Mouse (Mus musculus) heart, adult 2 months (tissue): ENCODE measurements around the gene Nanos3. TPM values are rescaled to one million over a fixed set of nuclear protein-coding genes. Genes with fewer than 3 reads are reported as not detected.

Experiments used
- DNase-seq, 2 experiments: peaks; one replicate each; pipeline ENCODE4 v3.0.0; 2021
- H3K27ac ChIP-seq: fragments of 200-600 bp; 2 replicates; pipeline ENCODE4 v1.8.1; 2022
- H3K27me3 ChIP-seq: fragments of 200-500 bp; 2 replicates; pipeline ENCODE4 v1.6.1; 2012; ENCODE audit warnings: mild to moderate bottlenecking, low read length, inconsistent platforms, mixed read lengths; ENCODE audit not compliant: control insufficient read depth, insufficient read depth
- H3K36me3 ChIP-seq: fragments of 200-500 bp; 2 replicates; pipeline ENCODE4 v1.6.1; 2012; ENCODE audit warnings: low read length, inconsistent platforms; ENCODE audit not compliant: control insufficient read depth, insufficient read depth
- H3K4me1 ChIP-seq: fragments of 200-500 bp; 2 replicates; pipeline ENCODE4 v1.6.1; 2011; ENCODE audit warnings: low read length; ENCODE audit not compliant: control insufficient read depth, insufficient read depth
- H3K4me3 ChIP-seq: fragments of 200-600 bp; 2 replicates; pipeline ENCODE4 v1.8.1; 2022
- H3K79me2 ChIP-seq: fragments of 200-500 bp; replicated peaks from 2 replicates; pipeline ENCODE4 v1.6.1; 2012; ENCODE audit warnings: mild to moderate bottlenecking, inconsistent platforms, low read length, moderate library complexity, mixed read lengths; ENCODE audit not compliant: control insufficient read depth, insufficient read depth
- H3K9ac ChIP-seq: fragments of 200-500 bp; 2 replicates; pipeline ENCODE4 v1.6.1; 2012; ENCODE audit warnings: low read depth, mild to moderate bottlenecking, control low read depth, inconsistent platforms, low read length, mixed read lengths
- CTCF ChIP-seq: fragments of 200-600 bp; IDR thresholded peaks from 2 replicates; pipeline ENCODE4 v1.8.1; 2022; ENCODE audit warnings: antibody characterized with exemption, mild to moderate bottlenecking, moderate library complexity
- EP300 ChIP-seq: fragments of 200-500 bp; IDR thresholded peaks from 2 replicates; pipeline ENCODE4 v1.6.1; 2011; ENCODE audit warnings: low read depth, low read length, control low read depth; ENCODE audit not compliant: insufficient read depth
- POLR2A ChIP-seq: fragments of 200-500 bp; IDR thresholded peaks from 2 replicates; pipeline ENCODE4 v1.6.1; 2011; ENCODE audit warnings: mild to moderate bottlenecking, low read depth, low read length, control low read depth; ENCODE audit not compliant: insufficient read depth
- WGBS: fragments of 180-500 bp; shearing (Covaris S2); methylation state at CpG from one replicate; pipeline ENCODE4 v1.1.7; 2018; 5-methylcytosine and 5-hydroxymethylcytosine counted together
- intact Hi-C: fragments of 180-260 bp; cut with DNase I; formaldehyde crosslinking; loops from one replicate; pipeline ENCODE4 v1.15.1; 2025
- polyA plus RNA-seq: library from polyadenylated mRNA; depleted of rRNA; stranded (reverse); fragments of >200 nt; gene quantifications from 2 replicates; pipeline ENCODE4 v1.2.3, GENCODE M21; 2012
- total RNA-seq, 2 experiments: library from RNA; stranded (reverse); gene quantifications; 2 replicates each; pipeline ENCODE4 v1.2.3; 2021

Nanos3 gene
- total and polyA plus RNA-seq, 3 experiments = 0.61 to 1.9 TPM; not detected in 1

DNA sequence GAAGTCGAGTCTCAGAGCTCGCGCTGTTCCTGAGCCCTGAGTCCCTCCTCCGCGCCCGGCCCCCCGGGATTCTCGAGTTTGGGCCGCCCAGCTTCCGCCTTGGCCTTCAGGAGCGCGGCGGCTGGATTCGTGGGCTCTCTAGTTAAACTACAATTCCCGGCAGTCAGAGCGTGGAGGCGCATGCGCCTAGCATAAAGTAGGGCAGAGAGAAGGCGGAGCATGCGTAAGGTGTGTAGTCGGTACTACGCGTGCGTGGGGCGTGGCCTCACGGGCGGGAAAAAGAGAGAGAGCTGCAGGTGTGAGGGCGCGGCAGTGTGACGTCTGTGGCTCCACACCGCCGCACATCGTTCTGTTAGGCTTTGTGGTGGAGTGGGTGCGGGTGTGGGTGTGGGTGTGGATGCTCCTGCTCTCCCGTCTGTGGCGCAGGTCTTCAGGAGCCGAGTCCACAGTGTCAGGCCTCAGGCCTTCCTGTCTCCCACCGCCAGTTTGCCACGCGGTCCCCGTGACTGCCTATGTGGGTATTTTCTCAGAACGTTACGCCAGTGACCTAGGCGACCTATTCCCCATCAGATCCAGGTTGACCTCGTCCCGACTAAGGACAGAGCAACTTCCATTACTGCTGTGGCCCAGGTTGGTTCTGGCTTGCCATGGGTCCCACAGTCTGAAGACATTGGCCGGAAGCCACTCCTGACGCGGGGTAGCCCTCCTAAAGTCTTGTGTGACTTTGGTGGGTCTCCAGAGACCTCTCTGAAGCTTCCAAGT, 37.1 kb downstream of the Nanos3 start, which contains the start of the genes Cc2d1a and 4930432K21Rik:
Gene Cc2d1a, minus strand, starts transcription at position 168 of the 762 bp plus-strand sequence.
Gene 4930432K21Rik, plus strand, starts transcription at position 257 of the 762 bp plus-strand sequence.
- TF ChIP-seq EP300 (0 out of 2 replicates have a peak, but pooled peaks have one; percentile 7), POLR2A (peak; percentile 76), CTCF (no peak)
- H3K4me1 ChIP-seq = peaks cover 6% of the 10 kb centered on the region
- no peaks in the 10 kb centered on the region for H3K27me3 ChIP-seq
- H3K27ac ChIP-seq = peak within 1 kb of the TSS; percentile 81
- WGBS = 15% methylated on average over 49 of the region's 49 CpGs
- H3K9ac ChIP-seq = peak within 1 kb of the TSS; percentile 79
- intact Hi-C loops = loop anchor here (1.0 to 5.0 kb wide), 3 partner anchors 33 to 81 kb away; partner anchors contain the start of genes Dcaf15, Gm10643 and Rfx1
- peak within 1 kb of the TSS; percentile 75 for H3K4me3 ChIP-seq
- H3K36me3 ChIP-seq = no peaks in the 10 kb centered on the region
- peak; percentile 92 to 95 for DNase-seq
- no peaks in the 10 kb centered on the region for H3K79me2 ChIP-seq

DNA sequence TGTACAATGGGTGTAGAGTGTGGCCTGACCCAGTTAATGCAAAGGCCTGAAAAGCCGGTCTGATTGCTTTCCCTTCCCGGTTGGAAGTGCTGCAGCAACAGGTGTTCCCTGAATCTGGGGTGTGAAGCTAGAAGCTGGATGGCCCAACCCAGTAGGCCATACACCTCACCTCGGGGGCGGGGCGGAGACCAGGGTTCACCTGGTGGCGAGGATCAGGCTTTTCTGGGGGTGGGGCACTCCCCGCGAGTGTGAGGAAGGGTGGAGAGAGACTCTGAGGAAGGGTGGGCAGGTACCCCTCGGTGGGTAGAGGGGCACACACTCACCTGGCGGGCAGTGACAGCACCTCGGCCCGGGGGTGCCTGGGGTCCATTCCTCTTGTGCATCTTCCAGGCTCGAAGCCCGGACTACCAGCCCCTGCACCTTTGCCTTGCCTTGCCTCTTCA, 37.7 kb downstream of the Nanos3 start:
- peak overlapping the region; percentile 81 for H3K27ac ChIP-seq
- no peak for DNase-seq
- H3K4me3 ChIP-seq = peak overlapping the region; percentile 75
- no peaks in the 10 kb centered on the region for H3K79me2 ChIP-seq
- H3K4me1 ChIP-seq = peaks cover 6% of the 10 kb centered on the region
- peak overlapping the region; percentile 79 for H3K9ac ChIP-seq
- TF ChIP-seq POLR2A = no peak
- no peak for TF ChIP-seq EP300
- no peak for TF ChIP-seq CTCF
- H3K36me3 ChIP-seq = no peaks in the 10 kb centered on the region
- H3K27me3 ChIP-seq = no peaks in the 10 kb centered on the region
- intact Hi-C loops = loop anchor here (1.0 to 5.0 kb wide), 2 partner anchors 43 to 80 kb away; partner anchors contain the start of genes Dcaf15, Gm10643 and Rfx1
- WGBS = 7% methylated on average over 14 of the region's 14 CpGs

DNA sequence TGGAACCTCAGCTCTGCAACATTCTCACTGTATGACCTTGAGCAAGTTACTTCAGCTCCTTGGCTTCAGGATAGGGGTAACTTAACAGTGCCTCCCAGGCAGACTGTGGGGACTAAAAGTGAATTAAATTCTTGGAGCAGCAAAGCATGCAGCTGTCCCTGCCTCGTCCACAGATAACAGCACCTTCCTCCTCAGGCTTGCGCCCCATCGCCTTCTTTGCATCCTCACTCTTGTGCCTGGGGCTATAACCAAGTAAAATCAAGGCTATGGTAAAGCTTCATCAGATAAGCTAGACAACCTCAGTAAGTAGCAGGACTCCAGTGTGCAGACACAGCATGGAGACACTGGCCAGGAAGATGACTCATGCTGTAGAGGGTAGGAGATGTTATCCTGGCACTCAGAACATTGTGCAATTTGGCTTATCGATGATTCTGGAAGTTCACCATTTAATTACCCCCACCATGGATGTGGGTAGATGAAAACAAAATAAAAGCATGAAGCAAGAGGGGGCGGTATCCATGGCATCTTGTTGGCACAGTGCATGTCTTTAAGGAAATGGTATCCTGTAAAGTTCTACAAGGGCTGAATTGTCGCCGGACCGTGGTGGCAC, 40.3 kb downstream of the Nanos3 start:
- Histone ChIP-seq H3K27me3 (no peaks in the 10 kb centered on the region), H3K36me3 (no peaks in the 10 kb centered on the region), H3K79me2 (no peaks in the 10 kb centered on the region), H3K4me3 (no peak overlapping the region), H3K4me1 (peaks cover 6% of the 10 kb centered on the region), H3K9ac (no peak overlapping the region), H3K27ac (no peak overlapping the region)
- WGBS = 85% methylated on average over 8 of the region's 8 CpGs
- TF ChIP-seq CTCF = no peak
- TF ChIP-seq POLR2A = no peak
- TF ChIP-seq EP300 = no peak
- no peak for DNase-seq
- intact Hi-C loops = loop anchor here (5.0 kb wide), 1 partner anchor 77 kb away; the partner anchor contains the start of genes Gm10643 and Rfx1

- Histone ChIP-seq H3K27me3 (no peaks in the 10 kb centered on the region), H3K4me3 (no peak overlapping the region), H3K27ac (no peak overlapping the region), H3K4me1 (no peaks in the 10 kb centered on the region), H3K9ac (no peak overlapping the region), H3K79me2 (no peaks in the 10 kb centered on the region), H3K36me3 (no peaks in the 10 kb centered on the region)
- TF ChIP-seq POLR2A (no peak), EP300 (no peak), CTCF (no peak)
- intact Hi-C loops = no loop called here
- 90% methylated on average over 4 of the region's 4 CpGs for WGBS
- no peak for DNase-seq
Observed at GRCm38 (mm10) chr8:84140838-84141237, 44.2 kb downstream of the Nanos3 start.

DNA sequence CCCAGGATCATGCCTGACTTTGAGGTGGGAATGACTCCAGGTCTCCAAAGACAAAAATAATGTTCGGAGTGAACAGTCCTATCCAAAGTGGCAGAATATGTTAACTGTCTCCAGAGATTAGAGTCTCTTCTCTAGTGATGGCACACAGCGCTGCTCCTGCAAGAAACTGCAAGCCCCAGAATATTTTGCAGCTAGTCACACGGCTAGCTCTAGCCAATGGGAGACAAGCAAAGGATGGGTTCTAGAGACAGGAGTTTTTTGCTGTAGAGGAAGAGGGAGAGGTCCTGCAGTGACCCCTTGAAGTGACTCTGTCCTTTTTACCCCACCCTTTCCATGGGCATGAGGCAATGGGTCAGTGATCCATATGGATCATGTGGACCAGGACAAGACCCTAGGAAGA, 47.2 kb downstream of the Nanos3 start:
- intact Hi-C loops = no loop called here
- TF ChIP-seq POLR2A (no peak), CTCF (no peak), EP300 (no peak)
- Histone ChIP-seq H3K4me1 (no peaks in the 10 kb centered on the region), H3K27ac (no peak overlapping the region), H3K9ac (no peak overlapping the region), H3K36me3 (no peaks in the 10 kb centered on the region), H3K27me3 (no peaks in the 10 kb centered on the region), H3K4me3 (no peak overlapping the region), H3K79me2 (no peaks in the 10 kb centered on the region)
- DNase-seq = no peak
- 94% methylated on average over 3 of the region's 3 CpGs for WGBS
